Mouse (Mus musculus) ES-E14 (cell line): ENCODE measurements at regions not wholly inside any gene's neighbourhood (a gene's known extent, or its start where the extent isn't known, plus 50 kb on each side); places are given as distances from the start of the nearest gene placed in this dataset.

Source experiments
- HCFC1 ChIP-seq: IDR thresholded peaks from 2 replicates; pipeline ENCODE4 v1.6.1; 2012; ENCODE audit warnings: low read length, inconsistent platforms, borderline replicate concordance; ENCODE audit not compliant: insufficient read depth
- ZC3H11A ChIP-seq: IDR thresholded peaks from 2 replicates; pipeline ENCODE4 v1.6.1; 2012; ENCODE audit warnings: low read depth, mild to moderate bottlenecking, inconsistent platforms, low read length, borderline replicate concordance
- ZNF384 ChIP-seq: IDR thresholded peaks from 2 replicates; pipeline ENCODE4 v1.6.1; 2012; ENCODE audit warnings: low read depth, low read length, inconsistent platforms

- no peak for TF ChIP-seq HCFC1
- TF ChIP-seq ZC3H11A = no peak
- TF ChIP-seq ZNF384 = no peak
Measured at GRCm38 (mm10) chr11:21001400-21001799, 89.7 kb upstream of the Peli1 start.
